Mouse (Mus musculus): ENCODE results near the gene Psmc3ip. TPM values are rescaled to one million over a fixed set of nuclear protein-coding genes. Genes with fewer than 3 reads are reported as not detected.
A peak's percentile ranks its signal among the peaks of the same experiment; 100 is the strongest.

Psmc3ip gene
- polyA plus RNA-seq, 1 experiment from 2014 or later: 23.4 TPM

- no peaks in the 10 kb centered on the region for H3K27me3 ChIP-seq
- no peak overlapping the region for H3K9ac ChIP-seq
- H3K4me2 ChIP-seq: no peak overlapping the region
- WGBS: 55% methylated on average over 8 of the region's 8 CpGs
- H3K36me3 ChIP-seq: peaks cover 99% of the 10 kb centered on the region
- no peak overlapping the region for H3K4me3 ChIP-seq
- H3K27ac ChIP-seq: no peak overlapping the region
- no peaks in the 10 kb centered on the region; the same call in 1 of the 2 replicates for H3K4me1 ChIP-seq (replicated peaks)
- ATAC-seq (ENCODE audit: low FRiP score): no peak
- H3K9me3 ChIP-seq: no peaks in the 10 kb centered on the region
Measured at GRCm38 (mm10) chr11:101056885-101057284, 38.4 kb downstream of the Psmc3ip start.

- Histone ChIP-seq H3K9ac (0 out of 2 replicates have a peak overlapping the region, but pooled peaks have one; percentile 13), H3K4me2 (no peak overlapping the region), H3K4me1 (replicated peaks) (no peaks in the 10 kb centered on the region; the same call in 1 of the 2 replicates), H3K36me3 (peaks cover 99% of the 10 kb centered on the region), H3K4me3 (no peak overlapping the region), H3K27me3 (no peaks in the 10 kb centered on the region), H3K27ac (no peak overlapping the region), H3K9me3 (no peaks in the 10 kb centered on the region)
- 83% methylated on average over 14 of the region's 14 CpGs for WGBS
- ATAC-seq (ENCODE audit: low FRiP score): no peak
Measured at GRCm38 (mm10) chr11:101055418-101055817, 39.8 kb downstream of the Psmc3ip start.

- no peak overlapping the region for H3K9ac ChIP-seq
- no peaks in the 10 kb centered on the region for H3K9me3 ChIP-seq
- no peaks in the 10 kb centered on the region for H3K4me1 ChIP-seq (replicated peaks)
- 100% methylated on average over 1 of the region's 1 CpGs for WGBS
- H3K36me3 ChIP-seq: peaks cover 99% of the 10 kb centered on the region
- no peak for ATAC-seq (ENCODE audit: low FRiP score)
- H3K4me3 ChIP-seq: no peak overlapping the region
- no peak overlapping the region for H3K4me2 ChIP-seq
- no peaks in the 10 kb centered on the region for H3K27me3 ChIP-seq
- no peak overlapping the region for H3K27ac ChIP-seq
Measured at GRCm38 (mm10) chr11:101053974-101054373, 41.3 kb downstream of the Psmc3ip start.

GRCm38 (mm10) chr11:101052751-101053473 is 42.3 kb downstream of the Psmc3ip start:
- Histone ChIP-seq H3K27me3 (no peaks in the 10 kb centered on the region), H3K4me3 (no peak overlapping the region), H3K9me3 (no peaks in the 10 kb centered on the region), H3K27ac (no peak overlapping the region), H3K4me2 (no peak overlapping the region), H3K4me1 (replicated peaks) (no peaks in the 10 kb centered on the region), H3K36me3 (peaks cover 99% of the 10 kb centered on the region), H3K9ac (no peak overlapping the region)
- ATAC-seq (ENCODE audit: low FRiP score): no peak
- WGBS: 95% methylated on average over 10 of the region's 10 CpGs

GRCm38 (mm10) chr11:101051617-101052016 is 43.6 kb downstream of the Psmc3ip start:
- no peaks in the 10 kb centered on the region for H3K27me3 ChIP-seq
- H3K4me1 ChIP-seq (replicated peaks): no peaks in the 10 kb centered on the region
- peaks cover 99% of the 10 kb centered on the region for H3K36me3 ChIP-seq
- no peak overlapping the region for H3K4me2 ChIP-seq
- WGBS: 90% methylated on average over 8 of the region's 8 CpGs
- H3K9ac ChIP-seq: no peak overlapping the region
- no peak overlapping the region for H3K4me3 ChIP-seq
- H3K27ac ChIP-seq: no peak overlapping the region
- ATAC-seq (ENCODE audit: low FRiP score): no peak
- no peaks in the 10 kb centered on the region for H3K9me3 ChIP-seq

- Histone ChIP-seq H3K4me1 (replicated peaks) (no peaks in the 10 kb centered on the region), H3K9ac (no peak overlapping the region), H3K27me3 (no peaks in the 10 kb centered on the region), H3K4me3 (no peak overlapping the region), H3K4me2 (no peak overlapping the region), H3K36me3 (peaks cover 99% of the 10 kb centered on the region), H3K9me3 (no peaks in the 10 kb centered on the region), H3K27ac (no peak overlapping the region)
- WGBS: 87% methylated on average over 6 of the region's 6 CpGs
- no peak for ATAC-seq (ENCODE audit: low FRiP score)
Measured at GRCm38 (mm10) chr11:101051051-101051493, 44.2 kb downstream of the Psmc3ip start.

GRCm38 (mm10) chr11:101050359-101050758 is 44.9 kb downstream of the Psmc3ip start:
- no peak for ATAC-seq (ENCODE audit: low FRiP score)

GRCm38 (mm10) chr11:101047502-101047901 is 47.7 kb downstream of the Psmc3ip start:
- Histone ChIP-seq H3K4me2 (no peak overlapping the region), H3K36me3 (peaks cover 98% of the 10 kb centered on the region), H3K27ac (no peak overlapping the region), H3K27me3 (no peaks in the 10 kb centered on the region), H3K9me3 (no peaks in the 10 kb centered on the region), H3K9ac (no peak overlapping the region), H3K4me3 (no peak overlapping the region), H3K4me1 (replicated peaks) (no peaks in the 10 kb centered on the region)
- ATAC-seq (ENCODE audit: low FRiP score): no peak
- WGBS: 85% methylated on average over 3 of the region's 3 CpGs

More at GRCm38 (mm10) chr11:101050359-101050758, 44.9 kb downstream of the Psmc3ip start:
- no peak overlapping the region for H3K4me2 ChIP-seq
- no peak overlapping the region for H3K4me3 ChIP-seq
- H3K4me1 ChIP-seq (replicated peaks): no peaks in the 10 kb centered on the region
- H3K27me3 ChIP-seq: no peaks in the 10 kb centered on the region
- no peaks in the 10 kb centered on the region for H3K9me3 ChIP-seq
- no peak overlapping the region for H3K9ac ChIP-seq
- H3K36me3 ChIP-seq: peaks cover 99% of the 10 kb centered on the region
- H3K27ac ChIP-seq: no peak overlapping the region
- 84% methylated on average over 9 of the region's 9 CpGs for WGBS

- Histone ChIP-seq H3K9ac (no peak overlapping the region), H3K27ac (no peak overlapping the region), H3K27me3 (no peaks in the 10 kb centered on the region), H3K4me1 (replicated peaks) (no peaks in the 10 kb centered on the region), H3K4me2 (no peak overlapping the region), H3K9me3 (no peaks in the 10 kb centered on the region), H3K4me3 (no peak overlapping the region), H3K36me3 (peaks cover 96% of the 10 kb centered on the region)
- 75% methylated on average over 9 of the region's 9 CpGs for WGBS
- ATAC-seq (ENCODE audit: low FRiP score): no peak
Measured at GRCm38 (mm10) chr11:101046440-101046839, 48.8 kb downstream of the Psmc3ip start.

- H3K4me2 ChIP-seq: no peak overlapping the region
- H3K9ac ChIP-seq: no peak overlapping the region
- no peak overlapping the region for H3K27ac ChIP-seq
- no peak for ATAC-seq (ENCODE audit: low FRiP score)
- no peak overlapping the region for H3K4me3 ChIP-seq
- H3K9me3 ChIP-seq: no peaks in the 10 kb centered on the region
- H3K27me3 ChIP-seq: no peaks in the 10 kb centered on the region
- no peaks in the 10 kb centered on the region for H3K4me1 ChIP-seq (replicated peaks)
- whole genome bisulfite sequencing: 92% methylated on average over 4 of the region's 4 CpGs
- peaks cover 94% of the 10 kb centered on the region for H3K36me3 ChIP-seq
Measured at GRCm38 (mm10) chr11:101045826-101046225, 49.4 kb downstream of the Psmc3ip start.

Small RNA genes lying within 50 kb of the gene (microRNA-seq; reads per million reads assigned to microRNA genes)
- not detected for gene Gm27626

Other genes starting within 250 kb of the Psmc3ip start
- 14.1 and 15.7 TPM in 2 replicates for gene Stat5b, start 244.7 kb downstream of the Psmc3ip start, polyA plus RNA-seq (2015; fragmentation: Nextera tagmentation; extraction: Ambion mirVana)
- 2.1 and 2.3 TPM in 2 replicates for gene Stat5a, start 236.1 kb downstream of the Psmc3ip start, polyA plus RNA-seq (2015; fragmentation: Nextera tagmentation; extraction: Ambion mirVana)
- 51.5 and 53.3 TPM in 2 replicates for gene Stat3, start 155.9 kb downstream of the Psmc3ip start, polyA plus RNA-seq (2015; fragmentation: Nextera tagmentation; extraction: Ambion mirVana)
- 42.0 and 43.9 TPM in 2 replicates for gene Cavin1, start 124.5 kb downstream of the Psmc3ip start, polyA plus RNA-seq (2015; fragmentation: Nextera tagmentation; extraction: Ambion mirVana)
- 108 and 110 TPM in 2 replicates for gene Atp6v0a1, start 86.0 kb downstream of the Psmc3ip start, polyA plus RNA-seq (2015; fragmentation: Nextera tagmentation; extraction: Ambion mirVana)
- 10.7 and 11.3 TPM in 2 replicates for gene Naglu, start 25.4 kb downstream of the Psmc3ip start, polyA plus RNA-seq (2015; fragmentation: Nextera tagmentation; extraction: Ambion mirVana)
- 0.49 TPM in 1 of 2 replicates, not detected in the other for gene Hsd17b1, start 17.0 kb downstream of the Psmc3ip start, polyA plus RNA-seq (2015; fragmentation: Nextera tagmentation; extraction: Ambion mirVana)
- 41.9 and 44.1 TPM in 2 replicates for gene Coasy, start 12.9 kb downstream of the Psmc3ip start, polyA plus RNA-seq (2015; fragmentation: Nextera tagmentation; extraction: Ambion mirVana)
- gene Mlx, start 8.2 kb downstream of the Psmc3ip start, polyA plus RNA-seq (2015; fragmentation: Nextera tagmentation; extraction: Ambion mirVana): 88.1 and 91.0 TPM in 2 replicates
- 25.1 and 27.7 TPM in 2 replicates for gene Retreg3, start 24.5 kb upstream of the Psmc3ip start, polyA plus RNA-seq (2015; fragmentation: Nextera tagmentation; extraction: Ambion mirVana)
- 79.6 and 84.0 TPM in 2 replicates for gene Tubg1, start 24.5 kb upstream of the Psmc3ip start, polyA plus RNA-seq (2015; fragmentation: Nextera tagmentation; extraction: Ambion mirVana)
- 34.6 and 38.2 TPM in 2 replicates for gene Tubg2, start 60.5 kb upstream of the Psmc3ip start, polyA plus RNA-seq (2015; fragmentation: Nextera tagmentation; extraction: Ambion mirVana)
- gene Cntnap1, start 75.1 kb upstream of the Psmc3ip start, polyA plus RNA-seq (2015; fragmentation: Nextera tagmentation; extraction: Ambion mirVana): 2.6 and 2.8 TPM in 2 replicates
- 8.7 and 10.2 TPM in 2 replicates for gene Plekhh3, start 75.9 kb upstream of the Psmc3ip start, polyA plus RNA-seq (2015; fragmentation: Nextera tagmentation; extraction: Ambion mirVana)
- 0.13 and 0.18 TPM in 2 replicates for gene Ccr10, start 80.0 kb upstream of the Psmc3ip start, polyA plus RNA-seq (2015; fragmentation: Nextera tagmentation; extraction: Ambion mirVana)
- 20.4 and 20.7 TPM in 2 replicates for gene Ezh1, start 131.0 kb upstream of the Psmc3ip start, polyA plus RNA-seq (2015; fragmentation: Nextera tagmentation; extraction: Ambion mirVana)
- 84.8 and 94.9 TPM in 2 replicates for gene Ramp2, start 150.6 kb upstream of the Psmc3ip start, polyA plus RNA-seq (2015; fragmentation: Nextera tagmentation; extraction: Ambion mirVana)
- gene Vps25, start 158.3 kb upstream of the Psmc3ip start, polyA plus RNA-seq (2015; fragmentation: Nextera tagmentation; extraction: Ambion mirVana): 110 and 115 TPM in 2 replicates
- gene Wnk4, start 165.1 kb upstream of the Psmc3ip start, polyA plus RNA-seq (2015; fragmentation: Nextera tagmentation; extraction: Ambion mirVana): 7.0 and 7.7 TPM in 2 replicates
- gene Cntd1, start 183.6 kb upstream of the Psmc3ip start, polyA plus RNA-seq (2015; fragmentation: Nextera tagmentation; extraction: Ambion mirVana): 1.3 TPM in 2 replicates
- gene Coa3, start 183.7 kb upstream of the Psmc3ip start, polyA plus RNA-seq (2015; fragmentation: Nextera tagmentation; extraction: Ambion mirVana): 216 and 226 TPM in 2 replicates
- 166 and 188 TPM in 2 replicates for gene Becn1, start 206.8 kb upstream of the Psmc3ip start, polyA plus RNA-seq (2015; fragmentation: Nextera tagmentation; extraction: Ambion mirVana)
- gene Psme3, start 220.8 kb upstream of the Psmc3ip start, polyA plus RNA-seq (2015; fragmentation: Nextera tagmentation; extraction: Ambion mirVana): 118 and 122 TPM in 2 replicates
- 1.9 and 2.4 TPM in 2 replicates for gene Aoc2, start 229.6 kb upstream of the Psmc3ip start, polyA plus RNA-seq (2015; fragmentation: Nextera tagmentation; extraction: Ambion mirVana)
- gene Aoc3, start 235.2 kb upstream of the Psmc3ip start, polyA plus RNA-seq (2015; fragmentation: Nextera tagmentation; extraction: Ambion mirVana): not detected in 2 replicates